Mouse (Mus musculus) heart, postnatal 0 days (tissue): ENCODE results near the gene Kcnj15.

Experiments
- CTCF ChIP-seq: IDR thresholded peaks from 2 replicates; pipeline ENCODE4 v1.5.1; 2016; ENCODE audit warnings: antibody characterized with exemption, control low read depth, low read depth
- EP300 ChIP-seq: IDR thresholded peaks from 2 replicates; pipeline ENCODE4 v1.6.1; 2016; ENCODE audit warnings: antibody characterized with exemption, low read depth

DNA sequence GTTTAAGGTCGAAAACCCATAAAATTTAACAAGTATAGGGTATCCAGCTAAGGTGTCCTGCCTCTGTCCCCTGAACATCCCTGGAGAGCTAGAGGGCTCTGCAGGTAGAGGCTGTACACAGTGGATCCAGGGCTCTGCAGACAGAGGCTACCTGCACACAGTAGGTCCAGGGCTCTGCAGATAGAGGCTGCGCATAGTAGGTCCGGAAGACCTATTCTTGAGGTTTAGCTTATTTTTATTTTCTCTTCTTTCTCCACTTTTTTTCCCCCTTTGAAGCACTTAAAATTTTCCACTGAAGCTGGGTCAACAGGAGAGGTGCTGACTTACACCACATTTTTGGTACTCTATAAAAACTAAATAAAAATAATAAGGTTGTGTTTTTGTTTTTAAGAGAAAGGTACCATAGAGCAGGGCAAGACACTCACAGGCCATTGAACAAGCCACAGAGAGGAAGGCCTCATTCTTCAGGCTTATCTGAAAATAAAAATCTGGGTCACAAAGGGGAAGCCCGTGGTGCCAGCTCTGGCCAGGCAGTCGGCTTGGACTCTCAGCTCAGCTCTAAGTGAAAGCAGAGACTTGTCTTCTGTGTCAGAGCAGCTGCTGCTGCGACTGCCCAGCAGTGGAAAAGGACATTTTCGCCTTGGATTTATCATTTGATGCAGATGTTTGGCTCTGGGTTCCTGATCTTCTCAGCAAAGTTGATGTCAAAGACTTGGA, 18.0 kb upstream of the Kcnj15 start:
- no peak for TF ChIP-seq EP300
- TF ChIP-seq CTCF = no peak
